Mouse (Mus musculus): ENCODE measurements at regions not wholly inside any gene's neighbourhood (a gene's known extent, or its start where the extent isn't known, plus 50 kb on each side); places are given as distances from the start of the nearest gene placed in this dataset.
"Not testable (repeated sequence)": the region's sequence is repeated elsewhere in the genome, so short reads cannot be mapped to it uniquely, and the experiment has no call there.

- ATAC-seq: no peak
- WGBS: 54% methylated on average over 8 of the region's 8 CpGs
- TF ChIP-seq CTCF (IDR thresholded peaks at IDR 0.05; ENCODE audit: low read depth): no peak
Observed at GRCm38 (mm10) chr9:9475009-9475744, 236.3 kb upstream of the Arhgap42 start.

GRCm38 (mm10) chr9:9444213-9444612, 205.3 kb upstream of the Arhgap42 start:
- H3K9ac ChIP-seq (ENCODE audit: low read depth, low read length): no peak overlapping the region
- TF ChIP-seq CTCF (IDR thresholded peaks at IDR 0.05; ENCODE audit: low read depth): no peak
- 90% methylated on average over 1 of the region's 1 CpGs for WGBS
- H3K4me2 ChIP-seq (replicated peaks; ENCODE audit: low read depth): no peak overlapping the region
- no peak overlapping the region for H3K27ac ChIP-seq (ENCODE audit: low read depth, low read length)
- no peaks in the 10 kb centered on the region for H3K9me3 ChIP-seq (ENCODE audit: control insufficient read depth)
- H3K4me1 ChIP-seq (replicated peaks; ENCODE audit: control insufficient read depth, insufficient read depth, low read length): no peaks in the 10 kb centered on the region
- no peaks in the 10 kb centered on the region for H3K36me3 ChIP-seq (ENCODE audit: control insufficient read depth, insufficient read depth)
- no peaks in the 10 kb centered on the region for H3K27me3 ChIP-seq (replicated peaks; ENCODE audit: control insufficient read depth, insufficient read depth, low read length)
- H3K4me3 ChIP-seq (ENCODE audit: low read depth, low read length): no peak overlapping the region
- ATAC-seq: no peak

More at GRCm38 (mm10) chr9:9475009-9475744, 236.3 kb upstream of the Arhgap42 start:
- H3K27me3 ChIP-seq (replicated peaks; ENCODE audit: control insufficient read depth, insufficient read depth, low read length): no peaks in the 10 kb centered on the region
- no peak overlapping the region for H3K4me2 ChIP-seq (replicated peaks; ENCODE audit: low read depth)
- no peaks in the 10 kb centered on the region for H3K36me3 ChIP-seq (ENCODE audit: control insufficient read depth, insufficient read depth)
- no peaks in the 10 kb centered on the region for H3K4me1 ChIP-seq (replicated peaks; ENCODE audit: control insufficient read depth, insufficient read depth, low read length)
- H3K4me3 ChIP-seq (ENCODE audit: low read depth, low read length): no peak overlapping the region
- H3K9me3 ChIP-seq (ENCODE audit: control insufficient read depth): no peaks in the 10 kb centered on the region
- H3K27ac ChIP-seq (ENCODE audit: low read depth, low read length): no peak overlapping the region
- no peak overlapping the region for H3K9ac ChIP-seq (ENCODE audit: low read depth, low read length)

GRCm38 (mm10) chr9:9420326-9420725, 181.4 kb upstream of the Arhgap42 start:
- Histone ChIP-seq H3K27me3 (replicated peaks; ENCODE audit: control insufficient read depth, insufficient read depth, low read length) (no peaks in the 10 kb centered on the region), H3K4me1 (replicated peaks; ENCODE audit: control insufficient read depth, insufficient read depth, low read length) (no peaks in the 10 kb centered on the region), H3K9me3 (ENCODE audit: control insufficient read depth) (no peaks in the 10 kb centered on the region), H3K36me3 (ENCODE audit: control insufficient read depth, insufficient read depth) (no peaks in the 10 kb centered on the region), H3K4me2 (replicated peaks; ENCODE audit: low read depth) (no peak overlapping the region), H3K9ac (ENCODE audit: low read depth, low read length) (no peak overlapping the region), H3K4me3 (ENCODE audit: low read depth, low read length) (no peak overlapping the region), H3K27ac (ENCODE audit: low read depth, low read length) (no peak overlapping the region)
- WGBS: 72% methylated on average over 2 of the region's 2 CpGs
- no peak for TF ChIP-seq CTCF (IDR thresholded peaks at IDR 0.05; ENCODE audit: low read depth)
- no peak for ATAC-seq

- no peak overlapping the region for H3K9ac ChIP-seq (ENCODE audit: low read depth, low read length)
- no peaks in the 10 kb centered on the region for H3K36me3 ChIP-seq (ENCODE audit: control insufficient read depth, insufficient read depth)
- no peaks in the 10 kb centered on the region for H3K4me1 ChIP-seq (replicated peaks; ENCODE audit: control insufficient read depth, insufficient read depth, low read length)
- TF ChIP-seq CTCF (IDR thresholded peaks at IDR 0.05; ENCODE audit: low read depth): no peak
- no peak overlapping the region for H3K4me2 ChIP-seq (replicated peaks; ENCODE audit: low read depth)
- no peak overlapping the region for H3K4me3 ChIP-seq (ENCODE audit: low read depth, low read length)
- H3K27ac ChIP-seq (ENCODE audit: low read depth, low read length): no peak overlapping the region
- 60% methylated on average over 3 of the region's 3 CpGs for WGBS
- H3K9me3 ChIP-seq (ENCODE audit: control insufficient read depth): no peaks in the 10 kb centered on the region
- no peaks in the 10 kb centered on the region for H3K27me3 ChIP-seq (replicated peaks; ENCODE audit: control insufficient read depth, insufficient read depth, low read length)
- ATAC-seq: no peak
Observed at GRCm38 (mm10) chr9:9412460-9413181, 173.7 kb upstream of the Arhgap42 start.

- H3K4me1 ChIP-seq (replicated peaks; ENCODE audit: control insufficient read depth, insufficient read depth, low read length); H3K27ac ChIP-seq (ENCODE audit: low read depth, low read length); H3K36me3 ChIP-seq (ENCODE audit: control insufficient read depth, insufficient read depth); H3K4me2 ChIP-seq (replicated peaks; ENCODE audit: low read depth); ATAC-seq; H3K9me3 ChIP-seq (ENCODE audit: control insufficient read depth); H3K9ac ChIP-seq (ENCODE audit: low read depth, low read length); H3K27me3 ChIP-seq (replicated peaks; ENCODE audit: control insufficient read depth, insufficient read depth, low read length); H3K4me3 ChIP-seq (ENCODE audit: low read depth, low read length): not testable (repeated sequence)
- 65% methylated on average over 3 of the region's 4 CpGs for WGBS
Observed at GRCm38 (mm10) chr9:9394190-9394589, 155.3 kb upstream of the Arhgap42 start.

GRCm38 (mm10) chr9:9376650-9377189, 137.8 kb upstream of the Arhgap42 start:
- Histone ChIP-seq H3K4me3 (ENCODE audit: low read depth, low read length) (no peak overlapping the region), H3K4me1 (replicated peaks; ENCODE audit: control insufficient read depth, insufficient read depth, low read length) (no peaks in the 10 kb centered on the region), H3K4me2 (replicated peaks; ENCODE audit: low read depth) (no peak overlapping the region), H3K36me3 (ENCODE audit: control insufficient read depth, insufficient read depth) (no peaks in the 10 kb centered on the region), H3K27me3 (replicated peaks; ENCODE audit: control insufficient read depth, insufficient read depth, low read length) (no peaks in the 10 kb centered on the region), H3K27ac (ENCODE audit: low read depth, low read length) (no peak overlapping the region), H3K9me3 (ENCODE audit: control insufficient read depth) (no peaks in the 10 kb centered on the region), H3K9ac (ENCODE audit: low read depth, low read length) (no peak overlapping the region)
- 77% methylated on average over 2 of the region's 2 CpGs for WGBS
- TF ChIP-seq CTCF (IDR thresholded peaks at IDR 0.05; ENCODE audit: low read depth): peak; percentile 53
- ATAC-seq: no peak
